17 mouse cellular contexts compared by ENCODE assay signal in genomic region chr13:45569932-45570331, GRCm38 (mm10).
A peak's percentile ranks its signal among the peaks of the same experiment; 100 is the strongest.
DNase-seq lines count a peak whose midpoint lies in the region; ATAC-seq and TF ChIP-seq lines count a peak whose summit lies in the region.
"Had no signal": no experiment of that assay in that cellular context is flagged by ENCODE, and none has a peak within 500 bp of the region (broad histone marks: within the 10 kb centered on the region; RNA-seq: fewer than 3 reads in every experiment).

No protein-coding gene starts in this region.

- H3K9ac ChIP-seq in kidney, embryonic 15.5 days: no peak overlapping the region
- H3K9ac ChIP-seq: forebrain, postnatal 0 days; limb, embryonic 15.5 days; midbrain, embryonic 15.5 days had no signal

- H3K4me1 ChIP-seq in kidney, embryonic 15.5 days: peaks cover 12% of the 10 kb centered on the region

- H3ac ChIP-seq in C2C12 (ENCODE audit: control insufficient read depth, insufficient read length, low read depth): no peak overlapping the region

- H3K36me3 ChIP-seq in C2C12 (ENCODE audit: control insufficient read depth, insufficient read depth): no peaks in the 10 kb centered on the region
- H3K36me3 ChIP-seq in kidney, embryonic 15.5 days: peaks cover 17% of the 10 kb centered on the region
- H3K36me3 ChIP-seq: midbrain, embryonic 15.5 days had no signal

- H3K4me2 ChIP-seq in kidney, embryonic 15.5 days: no peak overlapping the region
- H3K4me2 ChIP-seq: limb, embryonic 15.5 days; midbrain, embryonic 15.5 days had no signal

- no peak overlapping the region for H3K27ac ChIP-seq in kidney, embryonic 15.5 days
- H3K27ac ChIP-seq: limb, embryonic 15.5 days; midbrain, embryonic 15.5 days had no signal

- WGBS in kidney, embryonic 15.5 days: 69% methylated on average over 7 of the region's 7 CpGs

- no peaks in the 10 kb centered on the region for H3K27me3 ChIP-seq in C2C12 (ENCODE audit: control insufficient read depth, insufficient read depth, insufficient read length)
- H3K27me3 ChIP-seq in kidney, embryonic 15.5 days: no peaks in the 10 kb centered on the region
- H3K27me3 ChIP-seq: CH12.LX; limb, embryonic 15.5 days; midbrain, embryonic 15.5 days; Patski had no signal

- no peaks in the 10 kb centered on the region for H3K79me2 ChIP-seq in C2C12 (ENCODE audit: control insufficient read depth, insufficient read depth)

- TF ChIP-seq CTCF in C2C12 (IDR thresholded peaks at IDR 0.05; ENCODE audit: control insufficient read depth, insufficient read depth, insufficient read length): no peak

- no peaks in the 10 kb centered on the region for H3K79me3 ChIP-seq in C2C12 (ENCODE audit: low read depth)

- no peak for ATAC-seq in kidney, embryonic 15.5 days (replicated peaks; ENCODE audit: low FRiP score)
- ATAC-seq: forebrain, postnatal 0 days; midbrain, embryonic 15.5 days; Patski had no signal

- no peaks in the 10 kb centered on the region for H3K9me3 ChIP-seq in kidney, embryonic 15.5 days (replicated peaks)
- H3K9me3 ChIP-seq: limb, embryonic 15.5 days; midbrain, embryonic 15.5 days had no signal

- no peak overlapping the region for H3K4me3 ChIP-seq in C2C12 (ENCODE audit: insufficient read depth, poor library complexity, severe bottlenecking)
- no peak overlapping the region for H3K4me3 ChIP-seq in kidney, embryonic 15.5 days (replicated peaks)
- H3K4me3 ChIP-seq: limb, embryonic 15.5 days; midbrain, embryonic 15.5 days had no signal

- DNase-seq in layer of hippocampus, adult 9-11 months: peak; percentile 46
- no peak for DNase-seq in layer of hippocampus, postnatal 14 days (ENCODE audit: low spot score in 2 of 2)
- DNase-seq in cerebellum, adult 11 months: peak; percentile 40
- DNase-seq in cerebellum, postnatal 36 days: peak; percentile 47 to 68
- DNase-seq in kidney, postnatal 4 days: no peak
- DNase-seq: embryo, embryonic 11 days; forebrain, postnatal 0 days; gastrocnemius, postnatal 25 days; kidney, postnatal 14 days; layer of hippocampus, postnatal 36 days; lung, adult 2 months had no signal

TF ChIP-seq in C2C12, 6 proteins besides CTCF, POLR2A, EP300 and RAD21:
- TF ChIP-seq CEBPB (IDR thresholded peaks at IDR 0.05; ENCODE audit: low read depth): no peak
- no peak for TF ChIP-seq MYOG (IDR thresholded peaks at IDR 0.05; ENCODE audit: control insufficient read depth, extremely low read depth, insufficient read length)
- TF ChIP-seq FOSL1 (IDR thresholded peaks at IDR 0.05; ENCODE audit: insufficient read depth, low read length, poor library complexity, severe bottlenecking): no peak
- peak; percentile 52 for TF ChIP-seq MAX (IDR thresholded peaks at IDR 0.05)
- peak; percentile 46 for TF ChIP-seq USF1 (IDR thresholded peaks at IDR 0.05; ENCODE audit: low read depth)
- no peak for TF ChIP-seq MYOD1 (IDR thresholded peaks at IDR 0.05; ENCODE audit: control insufficient read depth, insufficient read length, low read depth)
TF ChIP-seq in C2C12: peak in this region for 2.

Comparison
In these comparisons a context has a peak if more than half of its experiments do, and no peak if none do; other contexts are left out.
1. DNase-seq: peak in layer of hippocampus, adult 9-11 months (single experiment), cerebellum, adult 11 months (single experiment) and cerebellum, postnatal 36 days (2 of 2); none in layer of hippocampus, postnatal 14 days (0 of 2) and kidney, postnatal 4 days (0 of 2).